Mouse (Mus musculus) limb, embryonic 12.5 days (tissue): ENCODE results near the gene Mael. TPM values are rescaled to one million over a fixed set of nuclear protein-coding genes. Genes with fewer than 3 reads are reported as not detected.

ENCODE experiments used
- ATAC-seq: fragments of 200-750 bp; cut with Nextera tagmentation; 2 replicates; pipeline ENCODE4 v1.8.0; 2017; ENCODE audit warnings: low read depth, moderate TSS enrichment; ENCODE audit not compliant: insufficient number of reproducible peaks, insufficient read depth, low FRiP score, low TSS enrichment
- H3K27ac ChIP-seq: fragments of 300-500 bp; sonication (generic); 2 replicates; pipeline ENCODE4 v1.5.1; 2016; ENCODE audit warnings: mild to moderate bottlenecking, moderate library complexity
- H3K27me3 ChIP-seq: fragments of 300-500 bp; sonication (generic); 2 replicates; pipeline ENCODE4 v1.6.1; 2016; ENCODE audit warnings: mild to moderate bottlenecking, moderate library complexity
- H3K36me3 ChIP-seq: fragments of 300-500 bp; sonication (generic); 2 replicates; pipeline ENCODE4 v1.6.1; 2016; ENCODE audit warnings: mild to moderate bottlenecking, moderate library complexity
- H3K4me1 ChIP-seq: fragments of 300-500 bp; sonication (generic); replicated peaks from 2 replicates; pipeline ENCODE4 v1.6.1; 2016
- H3K4me2 ChIP-seq: fragments of 300-500 bp; sonication (generic); 2 replicates; pipeline ENCODE4 v1.6.1; 2016; ENCODE audit warnings: mild to moderate bottlenecking, moderate library complexity
- H3K4me3 ChIP-seq: fragments of 300-500 bp; sonication (generic); replicated peaks from 2 replicates; pipeline ENCODE4 v1.5.1; 2016; ENCODE audit warnings: mild to moderate bottlenecking
- H3K9ac ChIP-seq: fragments of 300-500 bp; sonication (generic); replicated peaks from 2 replicates; pipeline ENCODE4 v1.6.1; 2016; ENCODE audit warnings: mild to moderate bottlenecking, moderate library complexity
- H3K9me3 ChIP-seq: fragments of 300-500 bp; sonication (generic); 2 replicates; pipeline ENCODE4 v1.6.1; 2016; ENCODE audit warnings: mild to moderate bottlenecking, moderate library complexity
- WGBS: fragments of 180-500 bp; shearing (Covaris S2); methylation state at CpG from one replicate; pipeline ENCODE4 v1.1.7; 2016; 5-methylcytosine and 5-hydroxymethylcytosine counted together
- polyA plus RNA-seq: library from polyadenylated mRNA; unstranded; fragments of >200 nt; fragmentation: Nextera tagmentation; extraction: Ambion mirVana; gene quantifications from 2 replicates; pipeline ENCODE4 v1.2.1, GENCODE M21; 2016

Gene Mael
- polyA plus RNA-seq, 1 experiment from 2014 or later: not detected

- Histone ChIP-seq H3K9me3 (no peaks in the 10 kb centered on the region), H3K4me1 (no peaks in the 10 kb centered on the region), H3K9ac (no peak overlapping the region), H3K36me3 (no peaks in the 10 kb centered on the region), H3K4me3 (no peak overlapping the region), H3K27me3 (no peaks in the 10 kb centered on the region), H3K4me2 (no peak overlapping the region), H3K27ac (no peak overlapping the region)
- ATAC-seq: no peak
- 96% methylated on average over 9 of the region's 9 CpGs for WGBS
Measured at GRCm38 (mm10) chr1:166266918-166267317, 28.4 kb upstream of the Mael start.

GRCm38 (mm10) chr1:166266001-166266705 lies 27.6 kb upstream of the Mael start:
- no peaks in the 10 kb centered on the region for H3K27me3 ChIP-seq
- H3K9ac ChIP-seq: no peak overlapping the region
- WGBS: 82% methylated on average over 7 of the region's 7 CpGs
- no peak overlapping the region for H3K27ac ChIP-seq
- no peak overlapping the region for H3K4me2 ChIP-seq
- H3K36me3 ChIP-seq: no peaks in the 10 kb centered on the region
- no peak for ATAC-seq
- H3K4me3 ChIP-seq: no peak overlapping the region
- H3K4me1 ChIP-seq: no peaks in the 10 kb centered on the region
- H3K9me3 ChIP-seq: no peaks in the 10 kb centered on the region

GRCm38 (mm10) chr1:166259526-166259925 lies 21.0 kb upstream of the Mael start:
- WGBS: 80% methylated on average over 6 of the region's 6 CpGs
- Histone ChIP-seq H3K4me2 (no peak overlapping the region), H3K4me1 (peaks cover 4% of the 10 kb centered on the region), H3K9ac (no peak overlapping the region), H3K9me3 (no peaks in the 10 kb centered on the region), H3K27ac (no peak overlapping the region), H3K27me3 (peaks cover 34% of the 10 kb centered on the region), H3K4me3 (no peak overlapping the region), H3K36me3 (no peaks in the 10 kb centered on the region)
- ATAC-seq: no peak

GRCm38 (mm10) chr1:166256898-166257297 lies 18.4 kb upstream of the Mael start:
- Histone ChIP-seq H3K4me2 (no peak overlapping the region), H3K4me1 (peaks cover 12% of the 10 kb centered on the region), H3K27ac (no peak overlapping the region), H3K9me3 (no peaks in the 10 kb centered on the region), H3K9ac (no peak overlapping the region), H3K36me3 (no peaks in the 10 kb centered on the region), H3K4me3 (no peak overlapping the region), H3K27me3 (peaks cover 52% of the 10 kb centered on the region)
- ATAC-seq: no peak
- WGBS: 73% methylated on average over 4 of the region's 4 CpGs

GRCm38 (mm10) chr1:166256302-166256701 lies 17.8 kb upstream of the Mael start:
- no peaks in the 10 kb centered on the region for H3K9me3 ChIP-seq
- no peak overlapping the region for H3K27ac ChIP-seq
- ATAC-seq: no peak
- no peak overlapping the region for H3K4me3 ChIP-seq
- no peak overlapping the region for H3K4me2 ChIP-seq
- H3K27me3 ChIP-seq: peaks cover 52% of the 10 kb centered on the region
- H3K9ac ChIP-seq: no peak overlapping the region
- H3K36me3 ChIP-seq: no peaks in the 10 kb centered on the region
- 14% methylated on average over 6 of the region's 6 CpGs for WGBS
- peaks cover 12% of the 10 kb centered on the region for H3K4me1 ChIP-seq

GRCm38 (mm10) chr1:166255651-166256050 lies 17.1 kb upstream of the Mael start:
- H3K36me3 ChIP-seq: no peaks in the 10 kb centered on the region
- H3K27ac ChIP-seq: no peak overlapping the region
- H3K9me3 ChIP-seq: no peaks in the 10 kb centered on the region
- no peak overlapping the region for H3K9ac ChIP-seq
- 50% methylated on average over 2 of the region's 2 CpGs for WGBS
- peaks cover 12% of the 10 kb centered on the region for H3K4me1 ChIP-seq
- no peak overlapping the region for H3K4me2 ChIP-seq
- no peak overlapping the region for H3K4me3 ChIP-seq
- H3K27me3 ChIP-seq: peaks cover 52% of the 10 kb centered on the region
- ATAC-seq: no peak

GRCm38 (mm10) chr1:166255091-166255490 lies 16.5 kb upstream of the Mael start:
- Histone ChIP-seq H3K9ac (no peak overlapping the region), H3K27me3 (peaks cover 52% of the 10 kb centered on the region), H3K4me2 (peak overlapping the region; percentile 91; the same call in 1 of the 2 replicates), H3K36me3 (no peaks in the 10 kb centered on the region), H3K9me3 (no peaks in the 10 kb centered on the region), H3K4me1 (peaks cover 12% of the 10 kb centered on the region), H3K27ac (no peak overlapping the region), H3K4me3 (peak overlapping the region; percentile 52; the same call in 1 of the 2 replicates)
- no peak for ATAC-seq
- 27% methylated on average over 8 of the region's 8 CpGs for WGBS

GRCm38 (mm10) chr1:166253898-166254894 lies 15.6 kb upstream of the Mael start, which contains the start of gene Ildr2:
Ildr2 (plus strand) TSS chr1:166254139.
- Histone ChIP-seq H3K27ac (no peak within 1 kb of the TSS), H3K4me2 (peak within 1 kb of the TSS; percentile 91), H3K4me3 (peak within 1 kb of the TSS; percentile 52), H3K4me1 (peaks cover 12% of the 10 kb centered on the region), H3K27me3 (peaks cover 52% of the 10 kb centered on the region), H3K9ac (peak within 1 kb of the TSS; percentile 65), H3K9me3 (no peaks in the 10 kb centered on the region), H3K36me3 (no peaks in the 10 kb centered on the region)
- WGBS: under 1% methylated on average over 72 of the region's 72 CpGs
- ATAC-seq: no peak

- Histone ChIP-seq H3K9ac (no peak overlapping the region), H3K36me3 (no peaks in the 10 kb centered on the region), H3K9me3 (no peaks in the 10 kb centered on the region), H3K4me1 (no peaks in the 10 kb centered on the region), H3K27ac (no peak overlapping the region), H3K4me3 (no peak overlapping the region), H3K27me3 (no peaks in the 10 kb centered on the region), H3K4me2 (no peak overlapping the region)
- no peak for ATAC-seq
- WGBS: 86% methylated on average over 6 of the region's 6 CpGs
Measured at GRCm38 (mm10) chr1:166244285-166244684, 5.7 kb upstream of the Mael start.

- Histone ChIP-seq H3K36me3 (no peaks in the 10 kb centered on the region), H3K9me3 (no peaks in the 10 kb centered on the region), H3K4me2 (no peak overlapping the region), H3K27me3 (no peaks in the 10 kb centered on the region), H3K27ac (no peak overlapping the region), H3K4me3 (no peak overlapping the region), H3K4me1 (no peaks in the 10 kb centered on the region), H3K9ac (no peak overlapping the region)
- WGBS: 82% methylated on average over 4 of the region's 4 CpGs
- no peak for ATAC-seq
Measured at GRCm38 (mm10) chr1:166214181-166214580, 24.4 kb downstream of the Mael start.

- Histone ChIP-seq H3K27ac (no peak overlapping the region), H3K36me3 (no peaks in the 10 kb centered on the region), H3K9me3 (no peaks in the 10 kb centered on the region), H3K27me3 (no peaks in the 10 kb centered on the region), H3K4me2 (no peak overlapping the region), H3K4me3 (no peak overlapping the region), H3K9ac (no peak overlapping the region), H3K4me1 (no peaks in the 10 kb centered on the region)
- 89% methylated on average over 6 of the region's 6 CpGs for WGBS
- no peak for ATAC-seq
Measured at GRCm38 (mm10) chr1:166209371-166209770, 29.2 kb downstream of the Mael start.
